Mouse (Mus musculus): ENCODE measurements around the gene Tle3. TPM values are rescaled to one million over a fixed set of nuclear protein-coding genes. Genes with fewer than 3 reads are reported as not detected.

The Tle3 gene
- polyA plus RNA-seq, 1 experiment from 2014 or later = 36.0 TPM

- Histone ChIP-seq H3K4me1 (peaks cover 54% of the 10 kb centered on the region), H3K9me3 (replicated peaks) (no peaks in the 10 kb centered on the region)
- peak; percentile 88 for ATAC-seq (ENCODE audit: insufficient number of reproducible peaks, low FRiP score, low TSS enrichment, low read depth)
These were observed 1.7 kb upstream of the Tle3 start for GRCm38 (mm10) chr9:61370454-61370888.

GRCm38 (mm10) chr9:61370889-61371754, 1.0 kb upstream of the Tle3 start:
- peak overlapping the region; percentile 85 for H3K4me2 ChIP-seq (replicated peaks)
- under 1% methylated on average over 66 of the region's 66 CpGs for WGBS
- no peaks in the 10 kb centered on the region for H3K36me3 ChIP-seq
- H3K9me3 ChIP-seq (replicated peaks) = no peaks in the 10 kb centered on the region
- ATAC-seq (ENCODE audit: insufficient number of reproducible peaks, low FRiP score, low TSS enrichment, low read depth) = peak; percentile 16
- peak overlapping the region; percentile 86 for H3K4me3 ChIP-seq (replicated peaks)
- H3K4me1 ChIP-seq = peaks cover 60% of the 10 kb centered on the region
- H3K27ac ChIP-seq (replicated peaks) = peak overlapping the region; percentile 95
- peaks cover 12% of the 10 kb centered on the region for H3K27me3 ChIP-seq
- peak overlapping the region; percentile 59 for H3K9ac ChIP-seq

More at GRCm38 (mm10) chr9:61370454-61370888, 1.7 kb upstream of the Tle3 start:
- H3K4me3 ChIP-seq (replicated peaks) = peak overlapping the region; percentile 86
- peak overlapping the region; percentile 95 for H3K27ac ChIP-seq (replicated peaks)
- H3K4me2 ChIP-seq (replicated peaks) = peak overlapping the region; percentile 85
- peaks cover 17% of the 10 kb centered on the region for H3K27me3 ChIP-seq
- under 1% methylated on average over 22 of the region's 25 CpGs for WGBS
- H3K36me3 ChIP-seq = no peaks in the 10 kb centered on the region
- peak overlapping the region; percentile 59 for H3K9ac ChIP-seq

GRCm38 (mm10) chr9:61372510-61372975, 377 bp downstream of the Tle3 start:
- peaks cover 69% of the 10 kb centered on the region for H3K4me1 ChIP-seq
- peak overlapping the region; percentile 98 for H3K9ac ChIP-seq
- no peaks in the 10 kb centered on the region for H3K9me3 ChIP-seq (replicated peaks)
- H3K4me3 ChIP-seq (replicated peaks) = peak overlapping the region; percentile 86
- H3K36me3 ChIP-seq = no peaks in the 10 kb centered on the region
- WGBS = under 1% methylated on average over 41 of the region's 42 CpGs
- peak overlapping the region; percentile 95 for H3K27ac ChIP-seq (replicated peaks)
- no peak; the same call in 1 of the 2 replicates for ATAC-seq (ENCODE audit: insufficient number of reproducible peaks, low FRiP score, low TSS enrichment, low read depth)
- peak overlapping the region; percentile 85 for H3K4me2 ChIP-seq (replicated peaks)
- H3K27me3 ChIP-seq = no peaks in the 10 kb centered on the region

GRCm38 (mm10) chr9:61372976-61373633, 939 bp downstream of the Tle3 start:
- 2% methylated on average over 57 of the region's 66 CpGs for WGBS
- H3K27me3 ChIP-seq = no peaks in the 10 kb centered on the region
- peak overlapping the region; percentile 95 for H3K27ac ChIP-seq (replicated peaks)
- no peaks in the 10 kb centered on the region for H3K36me3 ChIP-seq
- no peak for ATAC-seq (ENCODE audit: insufficient number of reproducible peaks, low FRiP score, low TSS enrichment, low read depth)
- peaks cover 69% of the 10 kb centered on the region for H3K4me1 ChIP-seq
- H3K4me3 ChIP-seq (replicated peaks) = peak overlapping the region; percentile 86
- H3K9me3 ChIP-seq (replicated peaks) = no peaks in the 10 kb centered on the region
- H3K4me2 ChIP-seq (replicated peaks) = peak overlapping the region; percentile 85
- peak overlapping the region; percentile 98 for H3K9ac ChIP-seq

GRCm38 (mm10) chr9:61373634-61373941, 1.4 kb downstream of the Tle3 start:
- H3K27me3 ChIP-seq = no peaks in the 10 kb centered on the region
- H3K9me3 ChIP-seq (replicated peaks) = no peaks in the 10 kb centered on the region
- H3K4me2 ChIP-seq (replicated peaks) = peak overlapping the region; percentile 85
- H3K9ac ChIP-seq = peak overlapping the region; percentile 98
- H3K36me3 ChIP-seq = 0 out of 2 replicates have a peak, but pooled peaks cover 3% of the 10 kb centered on the region
- 0% methylated on average over 23 of the region's 23 CpGs for WGBS
- H3K27ac ChIP-seq (replicated peaks) = peak overlapping the region; percentile 95
- no peak for ATAC-seq (ENCODE audit: insufficient number of reproducible peaks, low FRiP score, low TSS enrichment, low read depth)
- H3K4me3 ChIP-seq (replicated peaks) = peak overlapping the region; percentile 86
- peaks cover 69% of the 10 kb centered on the region for H3K4me1 ChIP-seq

- 0 out of 2 replicates have a peak, but pooled peaks cover 8% of the 10 kb centered on the region for H3K36me3 ChIP-seq
- peak overlapping the region; percentile 95 for H3K27ac ChIP-seq (replicated peaks)
- H3K9ac ChIP-seq = peak overlapping the region; percentile 98
- peaks cover 69% of the 10 kb centered on the region for H3K4me1 ChIP-seq
- WGBS = 1% methylated on average over 49 of the region's 51 CpGs
- H3K9me3 ChIP-seq (replicated peaks) = no peaks in the 10 kb centered on the region
- no peak for ATAC-seq (ENCODE audit: insufficient number of reproducible peaks, low FRiP score, low TSS enrichment, low read depth)
- peak overlapping the region; percentile 85 for H3K4me2 ChIP-seq (replicated peaks)
- H3K4me3 ChIP-seq (replicated peaks) = peak overlapping the region; percentile 86
- no peaks in the 10 kb centered on the region for H3K27me3 ChIP-seq
These were observed 2.1 kb downstream of the Tle3 start for GRCm38 (mm10) chr9:61373942-61374900.

GRCm38 (mm10) chr9:61375002-61375401, 2.8 kb downstream of the Tle3 start:
- Histone ChIP-seq H3K4me3 (replicated peaks) (peak overlapping the region; percentile 86), H3K9ac (no peak overlapping the region), H3K9me3 (replicated peaks) (no peaks in the 10 kb centered on the region), H3K27me3 (no peaks in the 10 kb centered on the region), H3K4me2 (replicated peaks) (peak overlapping the region; percentile 85), H3K36me3 (0 out of 2 replicates have a peak, but pooled peaks cover 8% of the 10 kb centered on the region), H3K4me1 (peaks cover 69% of the 10 kb centered on the region), H3K27ac (replicated peaks) (peak overlapping the region; percentile 95; the same call in 1 of the 2 replicates)
- ATAC-seq (ENCODE audit: insufficient number of reproducible peaks, low FRiP score, low TSS enrichment, low read depth) = no peak
- WGBS = 20% methylated on average over 5 of the region's 5 CpGs

- Histone ChIP-seq H3K27ac (replicated peaks) (peak overlapping the region; percentile 63), H3K9me3 (replicated peaks) (no peaks in the 10 kb centered on the region), H3K4me2 (replicated peaks) (peak overlapping the region; percentile 85), H3K9ac (no peak overlapping the region), H3K36me3 (peaks cover 10% of the 10 kb centered on the region; the same call in 1 of the 2 replicates), H3K4me3 (replicated peaks) (peak overlapping the region; percentile 86), H3K27me3 (no peaks in the 10 kb centered on the region), H3K4me1 (peaks cover 77% of the 10 kb centered on the region)
- whole genome bisulfite sequencing = 29% methylated on average over 11 of the region's 11 CpGs
- ATAC-seq (ENCODE audit: insufficient number of reproducible peaks, low FRiP score, low TSS enrichment, low read depth) = no peak
These were observed 3.8 kb downstream of the Tle3 start for GRCm38 (mm10) chr9:61375802-61376561.

GRCm38 (mm10) chr9:61376650-61377049, 4.5 kb downstream of the Tle3 start:
- WGBS = 38% methylated on average over 3 of the region's 3 CpGs
- Histone ChIP-seq H3K27ac (replicated peaks) (peak overlapping the region; percentile 63), H3K4me3 (replicated peaks) (peak overlapping the region; percentile 86; the same call in 1 of the 2 replicates), H3K9me3 (replicated peaks) (no peaks in the 10 kb centered on the region), H3K27me3 (no peaks in the 10 kb centered on the region), H3K9ac (no peak overlapping the region), H3K4me1 (peaks cover 77% of the 10 kb centered on the region), H3K36me3 (peaks cover 15% of the 10 kb centered on the region; the same call in 1 of the 2 replicates), H3K4me2 (replicated peaks) (peak overlapping the region; percentile 85)
- ATAC-seq (ENCODE audit: insufficient number of reproducible peaks, low FRiP score, low TSS enrichment, low read depth) = no peak

Measured in embryonic facial prominence, embryonic 15.5 days (tissue).